Mouse (Mus musculus) midbrain, embryonic 12.5 days (tissue): ENCODE results near the gene Clstn3. TPM values are rescaled to one million over a fixed set of nuclear protein-coding genes. Genes with fewer than 3 reads are reported as not detected.
"Not testable (repeated sequence)": the region's sequence is repeated elsewhere in the genome, so short reads cannot be mapped to it uniquely, and the experiment has no call there.

Experiments used
- ATAC-seq: fragments of 200-750 bp; cut with Nextera tagmentation; 2 replicates; pipeline ENCODE4 v1.8.0; 2017; ENCODE audit warnings: low read depth, moderate TSS enrichment, moderate library complexity; ENCODE audit not compliant: low FRiP score
- H3K27ac ChIP-seq: fragments of 300-500 bp; sonication (generic); replicated peaks from 2 replicates; pipeline ENCODE4 v1.5.1; 2016; ENCODE audit warnings: mild to moderate bottlenecking
- H3K27me3 ChIP-seq: fragments of 300-500 bp; sonication (generic); 2 replicates; pipeline ENCODE4 v1.6.1; 2016; ENCODE audit warnings: mild to moderate bottlenecking
- H3K36me3 ChIP-seq: fragments of 300-500 bp; sonication (generic); 2 replicates; pipeline ENCODE4 v1.6.1; 2016
- H3K4me1 ChIP-seq: fragments of 300-500 bp; sonication (generic); 2 replicates; pipeline ENCODE4 v1.6.1; 2016
- H3K4me2 ChIP-seq: fragments of 300-500 bp; sonication (generic); replicated peaks from 2 replicates; pipeline ENCODE4 v1.6.1; 2016; ENCODE audit warnings: mild to moderate bottlenecking, moderate library complexity
- H3K4me3 ChIP-seq: fragments of 300-500 bp; sonication (generic); 2 replicates; pipeline ENCODE4 v1.5.1; 2016; ENCODE audit warnings: mild to moderate bottlenecking
- H3K9ac ChIP-seq: fragments of 300-500 bp; sonication (generic); replicated peaks from 2 replicates; pipeline ENCODE4 v1.6.1; 2016; ENCODE audit warnings: mild to moderate bottlenecking, moderate library complexity
- H3K9me3 ChIP-seq: fragments of 300-500 bp; sonication (generic); 2 replicates; pipeline ENCODE4 v1.6.1; 2016; ENCODE audit warnings: mild to moderate bottlenecking
- WGBS: fragments of 180-500 bp; shearing (Covaris S2); methylation state at CpG from one replicate; pipeline ENCODE4 v1.1.7; 2016; 5-methylcytosine and 5-hydroxymethylcytosine counted together
- polyA plus RNA-seq: library from polyadenylated mRNA; unstranded; fragments of >200 nt; fragmentation: Nextera tagmentation; extraction: Ambion mirVana; gene quantifications from 2 replicates; pipeline ENCODE4 v1.2.1, GENCODE M21; 2016

The Clstn3 gene
- 32.4 and 33.1 TPM in 2 replicates for polyA plus RNA-seq

- H3K9me3 ChIP-seq = no peaks in the 10 kb centered on the region
- H3K4me2 ChIP-seq = peak within 1 kb of the TSS; percentile 83
- peak within 1 kb of the TSS; percentile 70 for H3K9ac ChIP-seq
- H3K27me3 ChIP-seq = no peaks in the 10 kb centered on the region
- peak within 1 kb of the TSS; percentile 76 for H3K27ac ChIP-seq
- H3K4me1 ChIP-seq = peaks cover 18% of the 10 kb centered on the region
- 5% methylated on average over 27 of the region's 27 CpGs for WGBS
- peak; percentile 98 for ATAC-seq
- peaks cover 9% of the 10 kb centered on the region; the same call in 1 of the 2 replicates for H3K36me3 ChIP-seq
- H3K4me3 ChIP-seq = peak within 1 kb of the TSS; percentile 54
Measured at GRCm38 (mm10) chr6:124464305-124465271, at the start of gene Clstn3. Gene Clstn3 (minus strand): TSS chr6:124464794.

GRCm38 (mm10) chr6:124512355-124512836 is 47.8 kb upstream of the Clstn3 start, which contains the start of gene C1ra:
Gene C1ra (plus strand): TSS chr6:124512405.
- no peaks in the 10 kb centered on the region for H3K36me3 ChIP-seq
- H3K27me3 ChIP-seq = no peaks in the 10 kb centered on the region
- 8% methylated on average over 6 of the region's 6 CpGs for WGBS
- H3K9ac ChIP-seq = no peak within 1 kb of the TSS
- no peaks in the 10 kb centered on the region for H3K9me3 ChIP-seq
- no peak within 1 kb of the TSS for H3K4me3 ChIP-seq
- H3K4me2 ChIP-seq = peak within 1 kb of the TSS; percentile 22; the same call in 1 of the 2 replicates
- H3K27ac ChIP-seq = no peak within 1 kb of the TSS
- no peak for ATAC-seq
- H3K4me1 ChIP-seq = no peaks in the 10 kb centered on the region

GRCm38 (mm10) chr6:124511936-124512335 is 47.3 kb upstream of the Clstn3 start:
- Histone ChIP-seq H3K9ac (no peak overlapping the region), H3K4me2 (no peak overlapping the region), H3K27me3 (no peaks in the 10 kb centered on the region), H3K4me1 (no peaks in the 10 kb centered on the region), H3K4me3 (no peak overlapping the region), H3K36me3 (no peaks in the 10 kb centered on the region), H3K27ac (no peak overlapping the region), H3K9me3 (no peaks in the 10 kb centered on the region)
- 66% methylated on average over 6 of the region's 6 CpGs for WGBS
- no peak for ATAC-seq

DNA sequence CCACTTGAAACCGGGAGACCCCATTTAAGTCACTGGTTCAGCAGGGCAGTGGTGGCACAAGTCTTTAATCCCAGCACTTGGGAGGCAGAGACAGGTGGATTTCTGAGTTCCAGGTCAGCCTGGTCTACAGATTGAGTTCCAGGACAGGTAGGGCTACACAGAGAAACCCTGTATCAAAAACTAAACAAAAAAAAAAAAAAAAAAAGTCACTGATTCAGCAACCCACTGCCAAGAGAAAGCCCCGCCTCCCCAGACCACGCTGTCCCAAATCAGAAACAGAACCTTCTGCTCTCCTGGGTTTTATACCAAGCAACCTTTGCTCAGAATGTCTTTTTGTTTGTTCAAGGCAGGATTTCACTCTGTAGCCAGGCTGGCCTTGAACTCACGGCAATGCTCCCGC is 44.6 kb upstream of the Clstn3 start:
- ATAC-seq, H3K36me3 ChIP-seq, H3K9me3 ChIP-seq, H3K27me3 ChIP-seq, H3K9ac ChIP-seq, H3K4me3 ChIP-seq, H3K4me1 ChIP-seq, H3K27ac ChIP-seq, H3K4me2 ChIP-seq: not testable (repeated sequence)
- WGBS = 82% methylated on average over 5 of the region's 5 CpGs

DNA sequence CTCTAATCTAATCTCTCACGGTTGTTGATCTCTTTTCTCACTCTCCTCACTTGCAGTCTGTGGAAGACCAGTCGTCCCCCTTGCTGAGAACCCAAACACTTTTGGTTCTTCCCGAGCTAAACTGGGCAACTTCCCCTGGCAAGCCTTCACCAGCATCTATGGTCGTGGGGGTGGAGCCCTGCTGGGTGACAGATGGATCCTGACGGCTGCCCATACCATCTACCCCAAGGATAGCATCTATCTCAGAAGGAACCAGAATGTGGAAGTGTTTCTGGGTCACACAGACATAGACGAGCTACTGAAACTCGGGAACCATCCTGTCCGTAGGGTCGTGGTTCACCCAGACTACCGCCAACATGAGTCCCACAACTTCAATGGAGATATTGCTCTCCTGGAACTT is 43.7 kb upstream of the Clstn3 start:
- H3K36me3 ChIP-seq = no peaks in the 10 kb centered on the region
- no peak for ATAC-seq
- no peak overlapping the region for H3K27ac ChIP-seq
- no peaks in the 10 kb centered on the region for H3K4me1 ChIP-seq
- 81% methylated on average over 10 of the region's 10 CpGs for WGBS
- H3K4me2 ChIP-seq = no peak overlapping the region
- no peaks in the 10 kb centered on the region for H3K27me3 ChIP-seq
- H3K9me3 ChIP-seq = no peaks in the 10 kb centered on the region
- H3K9ac ChIP-seq = no peak overlapping the region
- no peak overlapping the region for H3K4me3 ChIP-seq

DNA sequence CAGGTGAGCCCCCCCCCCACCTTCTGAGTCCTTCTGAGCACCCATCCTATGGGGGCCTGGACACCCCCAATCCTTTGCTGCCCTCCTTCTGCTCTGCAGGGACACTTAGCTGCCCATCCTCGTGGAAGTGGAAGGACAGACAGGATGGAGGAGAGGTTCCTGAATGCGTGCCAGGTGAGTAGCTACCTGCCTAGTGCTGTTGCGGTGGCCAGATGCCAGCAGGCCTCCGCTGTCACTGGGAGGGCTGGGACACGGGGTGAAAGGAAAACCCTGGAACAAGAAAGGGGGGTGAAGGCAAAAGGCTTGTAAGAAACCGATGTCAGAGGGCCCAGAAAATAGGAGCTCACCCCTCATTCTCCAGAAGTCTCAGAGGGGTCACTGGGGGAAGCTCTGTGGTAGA is 42.4 kb upstream of the Clstn3 start:
- no peaks in the 10 kb centered on the region for H3K4me1 ChIP-seq
- H3K9ac ChIP-seq = no peak overlapping the region
- H3K4me2 ChIP-seq = no peak overlapping the region
- no peaks in the 10 kb centered on the region for H3K36me3 ChIP-seq
- no peaks in the 10 kb centered on the region for H3K27me3 ChIP-seq
- H3K4me3 ChIP-seq = no peak overlapping the region
- no peak for ATAC-seq
- WGBS = 90% methylated on average over 6 of the region's 6 CpGs
- H3K27ac ChIP-seq = no peak overlapping the region
- H3K9me3 ChIP-seq = no peaks in the 10 kb centered on the region

DNA sequence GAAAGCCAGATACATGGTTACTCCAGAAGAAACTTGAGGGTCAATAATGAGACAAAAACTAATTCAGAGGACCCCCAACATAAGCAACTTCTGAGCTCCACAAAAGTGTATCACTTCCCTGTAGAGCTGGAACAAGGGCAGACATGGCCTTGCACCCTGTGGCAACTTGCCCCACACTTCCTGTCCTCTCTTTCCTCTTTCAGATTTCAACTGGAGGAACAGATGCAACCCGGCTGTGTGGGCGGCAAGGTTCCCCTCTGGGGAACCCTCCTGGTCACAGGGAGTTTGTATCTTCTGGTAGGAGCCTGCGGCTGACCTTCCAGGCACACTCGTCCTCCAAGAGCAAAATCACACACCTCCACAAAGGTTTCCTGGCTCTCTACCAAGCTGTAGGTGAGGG is 40.4 kb upstream of the Clstn3 start:
- Histone ChIP-seq H3K36me3 (no peaks in the 10 kb centered on the region), H3K27ac (no peak overlapping the region), H3K27me3 (no peaks in the 10 kb centered on the region), H3K9me3 (no peaks in the 10 kb centered on the region), H3K9ac (no peak overlapping the region), H3K4me3 (no peak overlapping the region), H3K4me1 (no peaks in the 10 kb centered on the region), H3K4me2 (no peak overlapping the region)
- no peak for ATAC-seq
- WGBS = 83% methylated on average over 4 of the region's 4 CpGs

- H3K4me2 ChIP-seq = no peak overlapping the region
- H3K27me3 ChIP-seq = no peaks in the 10 kb centered on the region
- H3K9me3 ChIP-seq = no peaks in the 10 kb centered on the region
- 97% methylated on average over 5 of the region's 5 CpGs for WGBS
- H3K9ac ChIP-seq = no peak overlapping the region
- H3K4me1 ChIP-seq = no peaks in the 10 kb centered on the region
- no peak overlapping the region for H3K4me3 ChIP-seq
- no peaks in the 10 kb centered on the region for H3K36me3 ChIP-seq
- no peak for ATAC-seq
- H3K27ac ChIP-seq = no peak overlapping the region
Measured at GRCm38 (mm10) chr6:124502021-124502420, 37.4 kb upstream of the Clstn3 start.

GRCm38 (mm10) chr6:124501473-124501872 is 36.9 kb upstream of the Clstn3 start:
- no peak for ATAC-seq

GRCm38 (mm10) chr6:124499914-124500566 is 35.4 kb upstream of the Clstn3 start:
- H3K4me2 ChIP-seq = no peak overlapping the region
- H3K27me3 ChIP-seq = no peaks in the 10 kb centered on the region
- H3K27ac ChIP-seq = no peak overlapping the region
- no peak overlapping the region for H3K4me3 ChIP-seq
- ATAC-seq = no peak
- H3K4me1 ChIP-seq = no peaks in the 10 kb centered on the region
- no peaks in the 10 kb centered on the region for H3K36me3 ChIP-seq
- no peak overlapping the region for H3K9ac ChIP-seq
- peaks cover 3% of the 10 kb centered on the region; the same call in 1 of the 2 replicates for H3K9me3 ChIP-seq
- 48% methylated on average over 10 of the region's 10 CpGs for WGBS

More at GRCm38 (mm10) chr6:124501473-124501872, 36.9 kb upstream of the Clstn3 start:
- no peak overlapping the region for H3K4me2 ChIP-seq
- H3K9me3 ChIP-seq = no peaks in the 10 kb centered on the region
- H3K4me3 ChIP-seq = no peak overlapping the region
- 77% methylated on average over 4 of the region's 4 CpGs for WGBS
- no peak overlapping the region for H3K9ac ChIP-seq
- no peaks in the 10 kb centered on the region for H3K4me1 ChIP-seq
- no peak overlapping the region for H3K27ac ChIP-seq
- H3K36me3 ChIP-seq = no peaks in the 10 kb centered on the region
- H3K27me3 ChIP-seq = no peaks in the 10 kb centered on the region

GRCm38 (mm10) chr6:124496054-124496453 is 31.5 kb upstream of the Clstn3 start:
- H3K36me3 ChIP-seq = no peaks in the 10 kb centered on the region
- WGBS = 90% methylated on average over 5 of the region's 5 CpGs
- no peak overlapping the region for H3K9ac ChIP-seq
- no peak overlapping the region for H3K4me2 ChIP-seq
- no peak overlapping the region for H3K4me3 ChIP-seq
- H3K4me1 ChIP-seq = no peaks in the 10 kb centered on the region
- H3K9me3 ChIP-seq = peaks cover 3% of the 10 kb centered on the region; the same call in 1 of the 2 replicates
- H3K27me3 ChIP-seq = no peaks in the 10 kb centered on the region
- no peak overlapping the region for H3K27ac ChIP-seq
- ATAC-seq = no peak

GRCm38 (mm10) chr6:124493886-124494285 is 29.3 kb upstream of the Clstn3 start:
- no peak for ATAC-seq

More at GRCm38 (mm10) chr6:124493886-124494285, 29.3 kb upstream of the Clstn3 start:
- 89% methylated on average over 5 of the region's 5 CpGs for WGBS
- H3K4me2 ChIP-seq = no peak overlapping the region
- H3K4me1 ChIP-seq = no peaks in the 10 kb centered on the region
- H3K27ac ChIP-seq = no peak overlapping the region
- no peak overlapping the region for H3K4me3 ChIP-seq
- H3K9me3 ChIP-seq = peaks cover 3% of the 10 kb centered on the region; the same call in 1 of the 2 replicates
- H3K36me3 ChIP-seq = no peaks in the 10 kb centered on the region
- H3K27me3 ChIP-seq = no peaks in the 10 kb centered on the region
- no peak overlapping the region for H3K9ac ChIP-seq
